Mouse (Mus musculus): Measurements from ENCODE around the gene Dock9. TPM values are rescaled to one million over a fixed set of nuclear protein-coding genes. Genes with fewer than 3 reads are reported as not detected.

The Dock9 gene
- total and polyA plus RNA-seq, 3 experiments: 9.3 to 12.2 (median 10.3) TPM

DNA sequence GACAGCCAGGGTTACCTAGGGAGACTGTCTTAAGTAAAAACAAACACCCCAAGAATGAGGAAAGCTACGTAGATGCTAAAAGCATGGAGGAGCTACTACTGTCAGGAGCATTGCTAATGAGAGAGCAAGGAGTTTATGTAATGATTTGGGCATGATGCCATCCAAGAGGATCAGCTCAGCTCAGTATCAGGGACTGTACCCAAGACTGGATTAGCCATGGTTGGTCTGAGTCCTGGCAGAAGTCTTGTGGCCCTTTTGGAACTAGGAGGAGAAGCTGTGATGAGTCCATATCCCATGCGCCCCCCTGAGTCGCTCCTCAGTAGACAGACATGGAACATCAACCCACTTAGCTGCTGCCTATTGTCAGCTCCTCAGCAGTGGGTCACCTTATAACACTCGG, 301.9 kb downstream of the Dock9 start (continued):
- TF ChIP-seq MAX (IDR thresholded peaks at IDR 0.05; ENCODE audit: low read length) (no peak), TCF12 (IDR thresholded peaks at IDR 0.05; ENCODE audit: low read depth, low read length) (no peak)

DNA sequence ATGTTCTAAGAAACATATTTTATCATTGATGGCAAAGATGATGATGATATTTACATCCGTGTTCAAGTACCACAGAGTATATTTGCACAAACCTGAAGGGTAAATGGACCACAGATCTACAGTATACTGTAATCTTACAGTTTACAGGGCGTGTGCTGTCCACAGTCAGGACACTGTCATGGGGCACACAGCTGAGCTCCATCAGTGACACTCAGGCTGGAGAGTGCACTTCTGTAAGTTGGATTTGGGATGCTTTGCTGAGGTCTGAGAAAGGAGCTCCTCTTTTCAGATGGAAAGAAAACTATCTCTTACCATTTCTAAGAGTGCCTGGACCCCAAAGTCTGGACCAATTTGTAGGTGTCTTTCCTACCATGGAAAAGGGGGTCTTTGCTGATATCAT, 302.5 kb downstream of the Dock9 start:
- TF ChIP-seq EP300 (IDR thresholded peaks at IDR 0.05; ENCODE audit: low read length) (no peak), MYC (IDR thresholded peaks at IDR 0.05; ENCODE audit: low read depth, low read length) (no peak)
- H3K79me2 ChIP-seq (replicated peaks; ENCODE audit: control insufficient read depth, extremely low read depth, insufficient read depth, poor library complexity, severe bottlenecking): no peaks in the 10 kb centered on the region
- no peak overlapping the region for H3K4me3 ChIP-seq (replicated peaks in 1 of 3; ENCODE audit: low read depth in 2 of 3, low read length in 2 of 3, poor library complexity in 1 of 3)
- no peak for DNase-seq (ENCODE audit: extremely low read depth)
- no peaks in the 10 kb centered on the region for H3K9me3 ChIP-seq (replicated peaks; ENCODE audit: low read length)
- dilution Hi-C loops (cut with MboI; ENCODE audit: extremely low pct_ligation_motif_present, extremely low pct_unique_long_range_greater_than_20kb, low sequenced_read_pairs) (no loop called here), in situ Hi-C loops (cut with MboI; ENCODE audit: low pct_ligation_motif_present, low pct_unique_long_range_greater_than_20kb, low sequenced_read_pairs) (no loop called here)
- H3K4me2 ChIP-seq (ENCODE audit: insufficient read depth, low read depth, poor library complexity, severe bottlenecking): no peak overlapping the region
- H3K4me1 ChIP-seq (ENCODE audit: control insufficient read depth in 1 of 2, insufficient read depth in 2 of 2): peaks cover 0 to 4% of the 10 kb centered on the region in 2 experiments; a peak in 2 of 4 replicates
- no peak overlapping the region for H3K27ac ChIP-seq (ENCODE audit: insufficient read depth, low read depth)
- no peaks in the 10 kb centered on the region for H3K27me3 ChIP-seq (replicated peaks)
- no peaks in the 10 kb centered on the region for H3K36me3 ChIP-seq (replicated peaks in 1 of 2; ENCODE audit: control insufficient read depth in 1 of 2, insufficient read depth in 1 of 2, low read length in 1 of 2)
- no peak overlapping the region for H3K9ac ChIP-seq (ENCODE audit: insufficient read depth, low read depth)

DNA sequence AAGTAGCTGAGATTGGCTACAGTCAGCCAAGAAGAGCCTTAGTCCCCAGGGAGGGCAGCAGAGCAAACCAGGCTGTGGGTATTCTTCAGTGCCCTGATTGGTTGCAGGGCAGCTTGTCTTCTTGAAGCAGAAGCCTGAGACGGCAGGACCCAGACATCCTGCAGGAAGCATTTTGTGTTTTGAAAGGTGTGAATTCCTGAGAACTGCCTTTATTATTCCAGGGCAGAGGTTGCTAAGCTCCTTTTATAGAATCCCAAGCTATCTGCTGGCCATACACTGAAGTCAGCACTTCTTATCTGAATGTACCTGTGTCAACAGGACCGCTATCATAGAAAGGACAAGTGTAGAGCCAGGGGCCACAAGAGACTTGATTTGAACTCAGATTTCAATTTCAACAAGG, 303.4 kb downstream of the Dock9 start:
- H3K4me2 ChIP-seq (ENCODE audit: insufficient read depth, low read depth, poor library complexity, severe bottlenecking): no peak overlapping the region
- peaks cover 4% of the 10 kb centered on the region in 2 experiments for H3K4me1 ChIP-seq (ENCODE audit: control insufficient read depth in 1 of 2, insufficient read depth in 2 of 2)
- H3K27me3 ChIP-seq (replicated peaks): no peaks in the 10 kb centered on the region
- H3K79me2 ChIP-seq (replicated peaks; ENCODE audit: control insufficient read depth, extremely low read depth, insufficient read depth, poor library complexity, severe bottlenecking): no peaks in the 10 kb centered on the region
- H3K9me3 ChIP-seq (replicated peaks; ENCODE audit: low read length): no peaks in the 10 kb centered on the region
- H3K4me3 ChIP-seq (replicated peaks in 1 of 3; ENCODE audit: low read depth in 2 of 3, low read length in 2 of 3, poor library complexity in 1 of 3): no peak overlapping the region
- no peak overlapping the region for H3K27ac ChIP-seq (ENCODE audit: insufficient read depth, low read depth)
- TF ChIP-seq ELF1 (IDR thresholded peaks at IDR 0.05; ENCODE audit: low read depth, low read length) (no peak), CHD1 (IDR thresholded peaks at IDR 0.05; ENCODE audit: low read depth, low read length) (no peak), MAX (IDR thresholded peaks at IDR 0.05; ENCODE audit: low read length) (no peak), E2F4 (IDR thresholded peaks at IDR 0.05; ENCODE audit: insufficient replicate concordance, low read depth, low read length) (no peak), RCOR1 (conservative IDR thresholded peaks at IDR 0.05; ENCODE audit: low read depth, low read length) (no peak)
- in situ Hi-C loops (cut with MboI; ENCODE audit: low pct_ligation_motif_present, low pct_unique_long_range_greater_than_20kb, low sequenced_read_pairs) (no loop called here), dilution Hi-C loops (cut with MboI; ENCODE audit: extremely low pct_ligation_motif_present, extremely low pct_unique_long_range_greater_than_20kb, low sequenced_read_pairs) (no loop called here)
- no peaks in the 10 kb centered on the region for H3K36me3 ChIP-seq (replicated peaks in 1 of 2; ENCODE audit: control insufficient read depth in 1 of 2, insufficient read depth in 1 of 2, low read length in 1 of 2)
- peak; percentile 19 for DNase-seq (ENCODE audit: extremely low read depth)
- no peak overlapping the region for H3K9ac ChIP-seq (ENCODE audit: insufficient read depth, low read depth)

DNA sequence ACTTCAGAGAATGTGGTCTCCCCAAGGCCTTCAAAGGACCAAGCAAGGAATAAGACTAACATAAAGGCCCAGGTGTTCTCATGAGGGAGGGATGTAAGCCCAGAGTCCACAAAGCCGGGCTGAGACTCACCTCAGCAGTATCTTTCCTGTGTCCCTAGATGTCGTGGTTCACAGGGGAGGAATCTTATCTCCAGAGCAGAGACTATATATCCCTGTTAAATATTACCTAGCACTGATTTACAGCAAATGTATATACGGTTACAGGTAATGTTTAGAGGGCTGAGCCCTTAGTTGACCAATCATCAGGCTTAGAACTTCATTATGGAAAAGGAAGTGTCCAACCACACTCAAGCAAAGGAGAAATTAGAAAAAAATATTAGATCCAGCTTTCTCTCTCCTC, 303.9 kb downstream of the Dock9 start:
- TF ChIP-seq MEF2A (IDR thresholded peaks at IDR 0.05; ENCODE audit: borderline replicate concordance, low read depth, low read length) (no peak), HCFC1 (IDR thresholded peaks at IDR 0.05; ENCODE audit: low read depth, low read length) (no peak), USF2 (conservative IDR thresholded peaks at IDR 0.05; ENCODE audit: low read depth, low read length) (no peak), SMC3 (IDR thresholded peaks at IDR 0.05; ENCODE audit: low read depth, low read length) (no peak), JUND (conservative IDR thresholded peaks at IDR 0.05; ENCODE audit: low read depth, low read length) (no peak), RCOR1 (conservative IDR thresholded peaks at IDR 0.05; ENCODE audit: low read depth, low read length) (no peak), IRF4 (IDR thresholded peaks at IDR 0.05; ENCODE audit: low read depth, low read length) (no peak), MXI1 (IDR thresholded peaks at IDR 0.05; ENCODE audit: low read depth, low read length) (no peak), PAX5 (IDR thresholded peaks at IDR 0.05; ENCODE audit: low read length) (no peak), GABPA (IDR thresholded peaks at IDR 0.05; ENCODE audit: insufficient replicate concordance, low read depth, low read length) (no peak), NRF1 (IDR thresholded peaks at IDR 0.05; ENCODE audit: low read depth, low read length) (no peak), ZC3H11A (IDR thresholded peaks at IDR 0.05; ENCODE audit: low read depth, low read length) (no peak), E2F4 (IDR thresholded peaks at IDR 0.05; ENCODE audit: insufficient replicate concordance, low read depth, low read length) (no peak), MAX (IDR thresholded peaks at IDR 0.05; ENCODE audit: low read length) (no peak), ETS1 (conservative IDR thresholded peaks at IDR 0.05; ENCODE audit: low read depth, low read length) (no peak), BHLHE40 (IDR thresholded peaks at IDR 0.05; ENCODE audit: low read depth, low read length) (no peak), CTCF (conservative IDR thresholded peaks at IDR 0.05 in 1 of 2, IDR thresholded peaks at IDR 0.05 in 1 of 2; ENCODE audit: low read depth in 2 of 2, low read length in 2 of 2) (no peak), ZKSCAN1 (IDR thresholded peaks at IDR 0.05; ENCODE audit: borderline replicate concordance, low read depth, low read length) (no peak), USF1 (IDR thresholded peaks at IDR 0.05; ENCODE audit: low read depth, low read length) (no peak), EP300 (IDR thresholded peaks at IDR 0.05; ENCODE audit: low read length) (no peak)
- dilution Hi-C loops (cut with MboI; ENCODE audit: extremely low pct_ligation_motif_present, extremely low pct_unique_long_range_greater_than_20kb, low sequenced_read_pairs) (no loop called here), in situ Hi-C loops (cut with MboI; ENCODE audit: low pct_ligation_motif_present, low pct_unique_long_range_greater_than_20kb, low sequenced_read_pairs) (no loop called here)
- no peak overlapping the region for H3K4me3 ChIP-seq (replicated peaks in 1 of 3; ENCODE audit: low read depth in 2 of 3, low read length in 2 of 3, poor library complexity in 1 of 3)
- H3K36me3 ChIP-seq (replicated peaks in 1 of 2; ENCODE audit: control insufficient read depth in 1 of 2, insufficient read depth in 1 of 2, low read length in 1 of 2): no peaks in the 10 kb centered on the region
- H3K27ac ChIP-seq (ENCODE audit: insufficient read depth, low read depth): no peak overlapping the region
- no peaks in the 10 kb centered on the region for H3K27me3 ChIP-seq (replicated peaks)
- no peak for DNase-seq (ENCODE audit: extremely low read depth)
- H3K4me2 ChIP-seq (ENCODE audit: insufficient read depth, low read depth, poor library complexity, severe bottlenecking): no peak overlapping the region
- H3K79me2 ChIP-seq (replicated peaks; ENCODE audit: control insufficient read depth, extremely low read depth, insufficient read depth, poor library complexity, severe bottlenecking): no peaks in the 10 kb centered on the region
- H3K4me1 ChIP-seq (ENCODE audit: control insufficient read depth in 1 of 2, insufficient read depth in 2 of 2): peaks cover 4% of the 10 kb centered on the region in 2 experiments
- H3K9me3 ChIP-seq (replicated peaks; ENCODE audit: low read length): no peaks in the 10 kb centered on the region
- no peak overlapping the region for H3K9ac ChIP-seq (ENCODE audit: insufficient read depth, low read depth)

All from CH12.LX (cell line).